Mouse (Mus musculus) hindbrain, embryonic 10.5 days (tissue): ENCODE results near the gene Fam207a. TPM values are rescaled to one million over a fixed set of nuclear protein-coding genes. Genes with fewer than 3 reads are reported as not detected.

Experiments used
- DNase-seq: peaks from one replicate; pipeline ENCODE4 v3.0.0-alpha.2; 2017; ENCODE audit warnings: low spot score
- H3K27ac ChIP-seq: fragments of 300-500 bp; sonication (generic); 2 replicates; pipeline ENCODE4 v1.5.1; 2016; ENCODE audit warnings: mild to moderate bottlenecking, moderate library complexity
- H3K27me3 ChIP-seq: fragments of 300-500 bp; sonication (generic); 2 replicates; pipeline ENCODE4 v1.6.1; 2016; ENCODE audit warnings: mild to moderate bottlenecking; ENCODE audit not compliant: poor library complexity, insufficient read depth, severe bottlenecking
- H3K36me3 ChIP-seq: fragments of 300-500 bp; sonication (generic); 2 replicates; pipeline ENCODE4 v1.6.1; 2016; ENCODE audit warnings: mild to moderate bottlenecking, moderate library complexity
- H3K4me1 ChIP-seq: fragments of 300-500 bp; sonication (generic); replicated peaks from 2 replicates; pipeline ENCODE4 v1.6.1; 2016; ENCODE audit warnings: mild to moderate bottlenecking
- H3K4me3 ChIP-seq: fragments of 300-500 bp; sonication (generic); 2 replicates; pipeline ENCODE4 v1.5.1; 2016; ENCODE audit warnings: mild to moderate bottlenecking, moderate library complexity
- H3K9me3 ChIP-seq: fragments of 300-500 bp; sonication (generic); 2 replicates; pipeline ENCODE4 v1.6.1; 2016; ENCODE audit warnings: mild to moderate bottlenecking, moderate library complexity
- WGBS: fragments of 180-500 bp; shearing (Covaris S2); methylation state at CpG from one replicate; pipeline ENCODE4 v1.1.7; 2016; 5-methylcytosine and 5-hydroxymethylcytosine counted together
- polyA plus RNA-seq: library from polyadenylated mRNA; unstranded; fragments of >200 nt; fragmentation: Nextera tagmentation; extraction: Ambion mirVana; gene quantifications from 2 replicates; pipeline ENCODE4 v1.2.1, GENCODE M21; 2016

Fam207a gene
- polyA plus RNA-seq, 1 experiment from 2014 or later = 50.0 TPM

DNA sequence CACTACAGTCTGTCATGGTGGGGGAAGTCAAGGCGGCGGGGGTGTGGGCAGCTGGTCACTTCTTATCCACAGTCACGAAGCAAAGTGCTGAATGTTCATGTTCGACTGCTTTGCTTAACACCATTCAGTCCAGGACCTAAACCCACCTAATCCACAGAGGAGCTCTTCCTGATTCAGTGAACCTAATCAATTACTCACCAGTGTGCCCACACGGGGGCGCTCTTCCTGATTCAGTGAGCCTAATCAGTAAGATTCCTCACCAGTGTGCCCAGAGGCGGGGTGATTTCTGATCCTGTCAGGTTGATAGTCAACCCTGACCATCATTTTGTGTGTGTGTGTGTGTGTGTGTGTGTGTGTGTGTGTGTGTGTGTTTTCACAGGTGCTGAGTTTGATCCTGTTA, 27.6 kb upstream of the Fam207a start:
- H3K4me3 ChIP-seq = no peak overlapping the region
- peak; percentile 31 for DNase-seq
- H3K4me1 ChIP-seq = 0 out of 2 replicates have a peak, but pooled peaks cover 5% of the 10 kb centered on the region
- no peaks in the 10 kb centered on the region for H3K27me3 ChIP-seq
- H3K36me3 ChIP-seq = no peaks in the 10 kb centered on the region
- H3K27ac ChIP-seq = no peak overlapping the region
- 41% methylated on average over 7 of the region's 7 CpGs for WGBS
- H3K9me3 ChIP-seq = no peaks in the 10 kb centered on the region

DNA sequence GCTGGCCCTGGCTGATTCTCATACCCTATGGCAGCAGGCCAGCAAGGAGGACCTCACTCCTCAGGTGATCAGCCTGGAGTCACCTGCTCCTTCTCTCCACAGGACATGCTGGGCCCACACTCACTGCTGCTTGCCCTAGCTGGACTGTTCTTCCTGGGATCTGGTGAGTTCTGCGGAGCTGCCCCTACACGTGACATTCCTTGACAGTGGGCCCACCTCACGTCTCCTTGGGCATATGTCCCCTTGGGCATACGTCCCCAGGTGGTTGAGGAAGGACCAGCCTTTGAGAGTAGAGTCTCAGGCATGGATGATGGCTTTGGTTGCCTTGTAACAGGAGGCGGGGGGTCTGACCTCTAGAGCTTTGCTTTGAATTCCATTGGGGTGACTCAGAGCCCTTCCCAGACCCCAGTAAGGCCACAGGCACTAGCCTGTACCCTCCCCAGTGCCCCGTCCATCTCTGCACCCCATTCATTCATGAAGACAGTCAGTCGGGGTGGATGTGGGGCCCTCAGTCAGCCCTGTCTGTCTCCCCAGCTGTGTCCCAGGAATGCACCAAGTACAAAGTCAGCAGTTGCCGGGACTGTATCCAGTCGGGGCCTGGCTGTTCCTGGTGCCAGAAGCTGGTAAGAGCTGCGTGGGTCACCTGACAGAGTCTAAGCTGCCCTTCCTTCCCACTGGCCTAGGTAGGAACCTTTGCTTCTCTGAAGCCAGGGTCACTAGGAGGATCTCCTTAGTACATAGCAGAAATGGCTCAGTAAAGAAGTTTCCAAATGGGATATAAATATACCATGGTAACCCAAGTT, 26.5 kb upstream of the Fam207a start:
- Histone ChIP-seq H3K9me3 (no peaks in the 10 kb centered on the region), H3K4me3 (no peak overlapping the region), H3K27me3 (no peaks in the 10 kb centered on the region), H3K36me3 (no peaks in the 10 kb centered on the region), H3K4me1 (0 out of 2 replicates have a peak, but pooled peaks cover 5% of the 10 kb centered on the region), H3K27ac (no peak overlapping the region)
- DNase-seq = no peak
- WGBS = 80% methylated on average over 10 of the region's 10 CpGs

DNA sequence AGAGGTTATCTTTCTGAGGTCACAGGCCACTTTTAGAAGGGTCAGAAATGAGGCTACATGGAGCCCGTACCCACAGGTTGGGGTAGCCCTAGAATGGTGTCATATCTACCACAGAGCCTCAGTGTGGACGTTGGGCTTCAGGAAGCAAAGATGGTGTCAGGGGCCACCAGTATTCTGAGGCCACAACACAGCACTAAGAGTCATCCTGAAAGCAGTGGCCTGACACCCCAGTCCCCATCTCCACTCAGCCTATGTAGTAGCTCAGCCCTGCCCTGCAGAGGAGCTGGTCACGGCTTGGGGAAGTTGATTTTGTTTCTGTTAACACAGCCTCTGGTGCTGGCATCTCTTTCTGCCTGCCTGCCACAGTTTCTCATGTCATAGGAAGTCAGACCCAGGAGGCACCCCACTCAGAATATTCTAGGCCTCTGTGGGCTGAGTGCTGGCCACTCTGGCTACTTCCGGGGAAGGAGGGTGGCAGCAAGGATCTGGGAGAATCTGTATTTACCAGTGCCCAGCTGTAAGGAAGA, 25.1 kb upstream of the Fam207a start:
- no peak for DNase-seq
- no peaks in the 10 kb centered on the region for H3K36me3 ChIP-seq
- 0 out of 2 replicates have a peak, but pooled peaks cover 5% of the 10 kb centered on the region for H3K4me1 ChIP-seq
- no peaks in the 10 kb centered on the region for H3K27me3 ChIP-seq
- no peaks in the 10 kb centered on the region for H3K9me3 ChIP-seq
- WGBS = 85% methylated on average over 4 of the region's 4 CpGs
- H3K27ac ChIP-seq = no peak overlapping the region
- no peak overlapping the region for H3K4me3 ChIP-seq

DNA sequence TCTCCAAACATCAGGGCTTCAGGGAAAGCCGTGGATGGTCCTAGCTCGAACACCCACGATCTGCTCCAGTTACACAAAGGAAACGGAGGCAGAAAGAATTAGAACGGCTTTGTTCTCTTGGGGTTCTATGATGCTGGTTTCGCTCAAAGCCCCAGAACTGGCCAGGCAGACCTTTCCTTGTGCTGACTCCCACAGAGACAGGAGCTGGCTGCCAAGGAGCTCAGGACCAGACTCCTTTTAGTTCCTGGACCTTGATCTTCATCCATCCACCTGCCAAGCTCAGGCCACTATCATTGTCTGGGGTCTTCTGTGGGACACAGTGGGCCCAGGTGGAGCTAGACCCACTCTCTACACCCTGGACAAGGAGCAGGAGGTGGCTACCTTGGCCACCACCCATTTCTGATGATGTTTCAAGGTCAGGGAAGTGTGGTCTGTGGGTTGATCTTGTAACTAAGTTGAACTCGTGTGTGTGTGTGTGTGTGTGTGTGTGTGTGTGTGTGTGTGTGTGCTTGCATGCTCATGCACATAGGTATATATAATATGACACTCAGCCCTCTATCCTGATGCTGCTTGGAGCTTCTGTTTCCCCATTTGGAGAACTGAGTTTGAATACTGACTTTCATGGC, 23.8 kb upstream of the Fam207a start:
- DNase-seq = no peak
- Histone ChIP-seq H3K9me3 (no peaks in the 10 kb centered on the region), H3K4me3 (no peak overlapping the region), H3K27ac (no peak overlapping the region), H3K27me3 (no peaks in the 10 kb centered on the region), H3K4me1 (0 out of 2 replicates have a peak, but pooled peaks cover 5% of the 10 kb centered on the region), H3K36me3 (no peaks in the 10 kb centered on the region)
- whole genome bisulfite sequencing = 84% methylated on average over 7 of the region's 7 CpGs

DNA sequence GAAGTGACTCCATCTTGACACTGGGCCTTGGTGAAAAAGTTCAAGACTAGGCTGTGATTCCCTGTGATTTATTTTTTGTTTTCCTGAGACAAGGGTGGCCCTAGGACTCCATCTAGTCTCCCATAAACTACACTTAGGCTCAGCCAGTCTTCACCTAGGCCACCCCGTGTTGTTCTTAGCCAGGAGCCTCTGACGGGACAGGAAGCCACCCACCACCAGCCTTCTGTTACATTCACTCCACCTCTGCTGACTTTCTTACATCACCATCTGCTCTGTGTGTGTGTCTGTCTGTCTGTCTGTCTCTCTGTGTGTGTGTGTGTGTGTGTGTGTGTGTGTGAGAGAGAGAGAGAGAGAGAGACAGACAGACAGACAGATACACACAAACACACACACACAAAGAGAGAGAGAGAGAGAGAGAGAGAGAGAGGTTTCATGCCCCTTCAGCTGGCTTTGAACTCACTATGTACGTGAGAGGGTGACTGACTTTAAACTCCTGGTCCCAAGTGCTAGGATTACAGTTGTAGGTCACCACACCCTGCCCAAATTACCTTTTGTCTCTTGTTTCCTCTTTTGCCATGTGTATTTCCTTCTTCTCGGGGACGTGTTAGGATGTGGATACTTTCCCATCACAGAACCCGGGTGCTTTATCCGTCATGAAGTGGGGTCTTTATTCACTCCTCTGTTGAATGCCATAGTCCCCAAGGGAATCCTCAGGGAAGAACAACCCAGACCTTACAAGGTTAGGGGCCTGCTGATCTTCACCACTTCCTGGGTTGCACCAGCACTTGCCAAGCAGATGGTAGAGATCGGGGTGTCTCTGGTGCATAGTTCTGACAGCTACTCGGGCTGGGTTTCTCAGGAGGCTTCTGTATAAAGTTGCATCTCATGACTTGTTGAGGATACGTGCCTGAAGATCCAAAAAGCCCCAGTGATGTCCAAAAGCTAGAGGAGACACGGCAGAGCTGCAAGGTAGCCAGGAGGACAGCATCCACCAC, 21.9 kb upstream of the Fam207a start:
- no peak for DNase-seq
- WGBS = 85% methylated on average over 11 of the region's 11 CpGs
- H3K27me3 ChIP-seq = no peaks in the 10 kb centered on the region
- no peaks in the 10 kb centered on the region for H3K9me3 ChIP-seq
- no peak overlapping the region for H3K27ac ChIP-seq
- H3K4me3 ChIP-seq = no peak overlapping the region
- peaks cover 10% of the 10 kb centered on the region; the same call in 1 of the 2 replicates for H3K4me1 ChIP-seq
- no peaks in the 10 kb centered on the region for H3K36me3 ChIP-seq

DNA sequence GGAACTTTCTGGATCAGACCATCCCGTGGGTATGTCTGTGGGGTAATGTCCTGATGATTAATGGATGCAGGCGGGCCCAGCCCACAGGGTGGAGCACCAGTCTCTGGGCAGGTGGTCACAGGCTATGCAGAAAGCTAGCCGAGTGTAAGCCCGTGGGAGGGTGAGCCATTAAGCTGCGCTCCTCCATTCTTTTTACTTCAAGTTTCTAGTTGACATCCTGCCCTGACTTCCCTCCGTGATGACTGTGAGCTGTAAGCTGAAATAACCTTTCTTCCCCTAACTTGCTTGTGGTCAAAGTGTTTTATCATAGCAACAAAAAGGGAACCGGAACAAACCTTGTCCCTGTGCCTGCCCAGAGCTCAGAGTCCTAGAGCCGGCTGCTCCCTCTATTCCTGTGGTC, 21.1 kb upstream of the Fam207a start:
- DNase-seq = no peak
- WGBS = 77% methylated on average over 8 of the region's 8 CpGs

DNA sequence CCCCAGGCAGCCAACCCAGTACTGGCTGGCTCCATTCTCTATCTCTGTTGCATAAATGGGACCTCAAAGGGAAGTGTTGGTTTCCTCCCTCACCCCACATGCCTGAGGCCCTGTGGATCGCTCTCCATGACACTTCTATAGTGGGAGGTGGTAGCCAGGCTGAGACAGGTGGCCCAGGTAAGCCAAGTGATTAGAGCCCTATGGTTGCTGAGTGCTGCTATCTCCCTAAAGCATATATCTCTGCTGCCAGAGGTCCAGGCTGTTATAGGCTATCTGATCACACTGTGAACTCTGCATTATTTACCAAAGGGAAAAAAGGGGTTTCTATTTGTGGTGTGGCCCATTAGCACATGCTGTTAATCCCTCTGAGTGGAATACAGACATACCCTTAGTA, 16.4 kb upstream of the Fam207a start:
- Histone ChIP-seq H3K4me3 (no peak overlapping the region), H3K4me1 (peaks cover 5% of the 10 kb centered on the region; the same call in 1 of the 2 replicates), H3K9me3 (no peaks in the 10 kb centered on the region), H3K36me3 (no peaks in the 10 kb centered on the region), H3K27ac (no peak overlapping the region), H3K27me3 (no peaks in the 10 kb centered on the region)
- WGBS = 92% methylated on average over 1 of the region's 1 CpGs
- DNase-seq = no peak

More for the DNA sequence above, 21.1 kb upstream of the Fam207a start:
- H3K27me3 ChIP-seq = no peaks in the 10 kb centered on the region
- H3K36me3 ChIP-seq = no peaks in the 10 kb centered on the region
- H3K9me3 ChIP-seq = no peaks in the 10 kb centered on the region
- H3K4me1 ChIP-seq = peaks cover 7% of the 10 kb centered on the region; the same call in 1 of the 2 replicates
- H3K27ac ChIP-seq = no peak overlapping the region
- H3K4me3 ChIP-seq = no peak overlapping the region

DNA sequence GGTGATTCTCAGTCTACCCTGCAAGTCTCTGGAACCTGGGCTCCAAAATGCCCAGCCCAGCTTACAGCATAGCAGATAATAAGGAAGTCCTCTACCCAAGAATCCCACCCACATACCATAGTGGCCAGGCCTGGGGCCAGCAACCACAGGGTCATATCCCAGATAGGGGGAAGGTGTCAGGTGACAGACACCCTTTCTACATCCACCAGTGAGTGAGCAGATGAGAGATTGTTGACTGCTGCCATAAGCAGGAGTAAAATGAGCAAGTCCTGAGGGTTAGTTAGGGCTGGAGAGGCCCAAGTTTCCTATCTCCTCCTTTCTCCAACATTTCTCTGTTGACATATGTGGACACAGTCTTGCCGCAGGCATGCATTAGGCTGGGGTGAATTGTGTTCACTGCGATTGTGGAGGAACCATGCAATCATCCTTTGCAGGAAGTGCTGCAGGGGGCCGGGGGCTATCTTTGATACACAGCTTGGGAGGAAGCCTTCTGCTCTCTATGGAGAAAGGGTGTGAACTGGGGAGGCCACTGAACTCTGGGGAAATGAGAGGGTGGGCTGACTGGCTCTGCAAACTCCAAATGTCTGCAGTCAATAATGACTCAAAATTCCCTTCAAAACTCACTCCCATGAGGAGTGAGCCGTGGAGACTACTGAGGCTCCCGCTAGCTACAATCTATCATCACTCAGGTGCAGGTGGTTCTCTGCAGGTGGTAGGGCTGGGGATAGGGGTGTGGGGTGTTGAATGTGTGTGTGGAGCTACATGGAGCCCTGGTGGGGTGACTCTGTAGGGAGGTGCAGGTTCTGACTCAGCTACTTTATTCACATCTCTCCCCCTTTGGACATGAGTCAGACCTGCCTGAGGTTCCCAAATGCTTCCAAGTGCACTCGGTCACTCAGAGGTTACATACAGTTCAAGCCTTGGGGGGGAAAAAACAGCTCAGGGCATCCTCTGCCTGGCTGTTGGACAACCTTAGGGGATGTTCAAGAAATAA, 15.7 kb upstream of the Fam207a start:
- Histone ChIP-seq H3K9me3 (no peaks in the 10 kb centered on the region), H3K36me3 (no peaks in the 10 kb centered on the region), H3K4me1 (peaks cover 5% of the 10 kb centered on the region; the same call in 1 of the 2 replicates), H3K4me3 (no peak overlapping the region), H3K27me3 (no peaks in the 10 kb centered on the region), H3K27ac (no peak overlapping the region)
- no peak for DNase-seq
- WGBS = 82% methylated on average over 6 of the region's 6 CpGs

DNA sequence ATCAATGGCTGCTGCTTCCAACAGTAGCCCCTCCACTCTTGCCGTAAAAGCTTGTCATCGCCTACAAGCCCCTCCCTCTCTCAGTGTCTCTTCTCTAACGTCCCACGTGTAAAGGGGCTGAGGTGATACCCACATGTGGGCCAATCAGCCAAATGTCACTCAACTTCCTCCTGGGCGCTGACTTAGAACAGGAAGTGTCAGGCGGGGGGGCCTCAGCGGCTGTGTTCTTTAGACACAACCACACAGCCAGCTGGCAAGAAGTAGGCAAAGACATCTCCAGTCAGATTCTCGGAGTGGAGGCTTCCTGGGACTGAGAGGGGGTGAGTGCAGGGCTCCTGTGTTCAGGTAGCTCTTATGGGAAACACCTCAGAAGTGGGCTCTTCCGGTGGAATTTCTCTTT, 14.6 kb upstream of the Fam207a start, which contains the start of gene Itgb2:
TSS of gene Itgb2 (plus strand) at position 113 of the 400 bp plus-strand sequence.
- no peak for DNase-seq
- Histone ChIP-seq H3K4me3 (no peak within 1 kb of the TSS), H3K27me3 (no peaks in the 10 kb centered on the region), H3K36me3 (no peaks in the 10 kb centered on the region), H3K4me1 (peaks cover 5% of the 10 kb centered on the region; the same call in 1 of the 2 replicates), H3K9me3 (no peaks in the 10 kb centered on the region), H3K27ac (no peak within 1 kb of the TSS)
- WGBS = 74% methylated on average over 9 of the region's 9 CpGs

DNA sequence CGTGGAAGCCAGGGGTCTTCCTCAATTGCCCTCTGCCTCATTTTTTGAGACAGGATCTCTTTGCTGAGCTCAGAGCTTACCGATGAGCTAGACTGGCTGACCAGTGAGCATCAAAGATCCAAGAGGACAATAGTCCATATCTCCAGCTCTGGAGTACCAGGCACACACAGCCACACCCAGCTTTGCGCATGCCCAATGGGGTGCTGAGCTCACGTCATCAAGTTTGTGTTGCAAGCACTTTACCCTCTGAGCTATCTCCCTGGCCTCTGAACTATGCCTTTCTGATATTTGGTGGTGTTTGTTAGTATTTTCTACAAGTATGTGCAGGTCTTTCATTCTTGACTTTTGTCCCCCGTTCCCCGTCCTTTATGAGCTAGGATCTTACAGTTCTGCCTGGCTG, 13.0 kb upstream of the Fam207a start:
- Histone ChIP-seq H3K27me3 (no peaks in the 10 kb centered on the region), H3K9me3 (no peaks in the 10 kb centered on the region), H3K4me3 (no peak overlapping the region), H3K36me3 (no peaks in the 10 kb centered on the region), H3K4me1 (peaks cover 5% of the 10 kb centered on the region; the same call in 1 of the 2 replicates), H3K27ac (no peak overlapping the region)
- no peak for DNase-seq
- 90% methylated on average over 6 of the region's 6 CpGs for WGBS

DNA sequence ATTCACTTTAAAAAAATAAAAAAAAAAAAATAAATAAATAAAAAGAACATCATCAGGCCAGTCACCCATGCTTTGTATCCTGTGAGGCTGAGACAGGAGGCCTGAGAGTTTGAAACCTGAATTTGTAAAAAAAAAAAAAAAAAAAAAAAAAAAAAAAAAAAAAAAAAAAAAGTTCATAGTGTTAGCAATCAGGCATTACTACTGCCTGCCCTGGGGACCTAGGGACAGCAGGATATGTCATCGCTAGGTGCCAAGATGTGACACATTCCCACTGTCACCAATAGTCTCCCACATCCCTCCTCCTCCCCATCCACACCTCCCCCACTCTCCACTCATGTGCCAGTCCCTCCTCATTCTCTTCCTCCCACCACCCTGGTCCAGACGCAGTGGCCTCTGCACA, 10.9 kb upstream of the Fam207a start:
- peaks cover 13% of the 10 kb centered on the region for H3K4me1 ChIP-seq
- no peak overlapping the region for H3K4me3 ChIP-seq
- H3K27ac ChIP-seq = no peak overlapping the region
- peaks cover 9% of the 10 kb centered on the region for H3K27me3 ChIP-seq
- DNase-seq = no peak
- no peaks in the 10 kb centered on the region for H3K36me3 ChIP-seq
- 77% methylated on average over 2 of the region's 2 CpGs for WGBS
- H3K9me3 ChIP-seq = no peaks in the 10 kb centered on the region
